Mouse (Mus musculus): Measurements from ENCODE around the gene Noc2l. TPM values are rescaled to one million over a fixed set of nuclear protein-coding genes. Genes with fewer than 3 reads are reported as not detected.
A peak's percentile ranks its signal among the peaks of the same experiment; 100 is the strongest.

The Noc2l gene
- polyA plus RNA-seq, 1 experiment from 2014 or later: 86.5 TPM

- H3K27me3 ChIP-seq (replicated peaks): no peaks in the 10 kb centered on the region
- no peaks in the 10 kb centered on the region for H3K4me1 ChIP-seq (replicated peaks)
- ATAC-seq: no peak
- no peak overlapping the region for H3K4me3 ChIP-seq (replicated peaks)
- H3K9ac ChIP-seq: no peak overlapping the region
- no peak overlapping the region for H3K27ac ChIP-seq
- H3K9me3 ChIP-seq: no peaks in the 10 kb centered on the region
- 87% methylated on average over 11 of the region's 11 CpGs for WGBS
- no peak overlapping the region for H3K4me2 ChIP-seq (replicated peaks)
- no peaks in the 10 kb centered on the region for H3K36me3 ChIP-seq
Observed at GRCm38 (mm10) chr4:156219936-156220335, 15.9 kb upstream of the Noc2l start.

GRCm38 (mm10) chr4:156224276-156224675 is 11.5 kb upstream of the Noc2l start:
- Histone ChIP-seq H3K27me3 (replicated peaks) (no peaks in the 10 kb centered on the region), H3K9me3 (no peaks in the 10 kb centered on the region), H3K36me3 (0 out of 2 replicates have a peak, but pooled peaks cover 4% of the 10 kb centered on the region), H3K4me1 (replicated peaks) (peaks cover 15% of the 10 kb centered on the region), H3K27ac (no peak overlapping the region), H3K4me2 (replicated peaks) (no peak overlapping the region), H3K9ac (no peak overlapping the region), H3K4me3 (replicated peaks) (no peak overlapping the region)
- no peak for ATAC-seq
- WGBS: 79% methylated on average over 2 of the region's 2 CpGs

GRCm38 (mm10) chr4:156227752-156228392 is 7.9 kb upstream of the Noc2l start:
- peak overlapping the region; percentile 20; the same call in 1 of the 2 replicates for H3K4me3 ChIP-seq (replicated peaks)
- H3K9me3 ChIP-seq: no peaks in the 10 kb centered on the region
- peak; percentile 48 for ATAC-seq
- H3K27me3 ChIP-seq (replicated peaks): no peaks in the 10 kb centered on the region
- no peak overlapping the region for H3K27ac ChIP-seq
- peaks cover 15% of the 10 kb centered on the region for H3K4me1 ChIP-seq (replicated peaks)
- WGBS: 31% methylated on average over 18 of the region's 18 CpGs
- peak overlapping the region; percentile 50 for H3K4me2 ChIP-seq (replicated peaks)
- peak overlapping the region; percentile 13; the same call in 1 of the 2 replicates for H3K9ac ChIP-seq
- H3K36me3 ChIP-seq: peaks cover 31% of the 10 kb centered on the region

GRCm38 (mm10) chr4:156228393-156229024 is 7.3 kb upstream of the Noc2l start:
- Histone ChIP-seq H3K9me3 (no peaks in the 10 kb centered on the region), H3K4me2 (replicated peaks) (peak overlapping the region; percentile 50), H3K4me1 (replicated peaks) (peaks cover 18% of the 10 kb centered on the region), H3K27me3 (replicated peaks) (no peaks in the 10 kb centered on the region), H3K27ac (no peak overlapping the region), H3K36me3 (peaks cover 31% of the 10 kb centered on the region), H3K4me3 (replicated peaks) (peak overlapping the region; percentile 20; the same call in 1 of the 2 replicates), H3K9ac (peak overlapping the region; percentile 13; the same call in 1 of the 2 replicates)
- ATAC-seq: peak; percentile 83
- WGBS: 19% methylated on average over 12 of the region's 12 CpGs

GRCm38 (mm10) chr4:156234021-156234501 is 1.7 kb upstream of the Noc2l start:
- 4% methylated on average over 17 of the region's 17 CpGs for WGBS
- H3K9me3 ChIP-seq: no peaks in the 10 kb centered on the region
- peak; percentile 7; the same call in 1 of the 2 replicates for ATAC-seq
- H3K4me2 ChIP-seq (replicated peaks): peak overlapping the region; percentile 93
- H3K27ac ChIP-seq: peak overlapping the region; percentile 10; the same call in 1 of the 2 replicates
- H3K4me1 ChIP-seq (replicated peaks): peaks cover 18% of the 10 kb centered on the region
- H3K9ac ChIP-seq: peak overlapping the region; percentile 72
- H3K4me3 ChIP-seq (replicated peaks): peak overlapping the region; percentile 61
- H3K36me3 ChIP-seq: peaks cover 40% of the 10 kb centered on the region
- no peaks in the 10 kb centered on the region for H3K27me3 ChIP-seq (replicated peaks)

- WGBS: 0% methylated on average over 41 of the region's 48 CpGs
- peak; percentile 43 for ATAC-seq
Observed at GRCm38 (mm10) chr4:156234701-156235213, 1.1 kb upstream of the Noc2l start, which contains the start of gene Plekhn1. Gene Plekhn1 (minus strand): TSS chr4:156234857.

GRCm38 (mm10) chr4:156235360-156235770 is 445 bp upstream of the Noc2l start:
- peak overlapping the region; percentile 93 for H3K4me2 ChIP-seq (replicated peaks)
- H3K9me3 ChIP-seq: no peaks in the 10 kb centered on the region
- peak; percentile 39 for ATAC-seq
- WGBS: under 1% methylated on average over 15 of the region's 15 CpGs
- H3K36me3 ChIP-seq: peaks cover 40% of the 10 kb centered on the region
- no peaks in the 10 kb centered on the region for H3K27me3 ChIP-seq (replicated peaks)
- peak overlapping the region; percentile 82 for H3K9ac ChIP-seq
- peaks cover 18% of the 10 kb centered on the region for H3K4me1 ChIP-seq (replicated peaks)
- peak overlapping the region; percentile 97 for H3K4me3 ChIP-seq (replicated peaks)
- peak overlapping the region; percentile 98 for H3K27ac ChIP-seq

More at GRCm38 (mm10) chr4:156234701-156235213, 1.1 kb upstream of the Noc2l start, which contains the start of gene Plekhn1:
- Histone ChIP-seq H3K4me1 (replicated peaks) (peaks cover 18% of the 10 kb centered on the region), H3K4me2 (replicated peaks) (peak within 1 kb of the TSS; percentile 93), H3K27me3 (replicated peaks) (no peaks in the 10 kb centered on the region), H3K9me3 (no peaks in the 10 kb centered on the region), H3K36me3 (peaks cover 41% of the 10 kb centered on the region), H3K9ac (peak within 1 kb of the TSS; percentile 82), H3K4me3 (replicated peaks) (peak within 1 kb of the TSS; percentile 97), H3K27ac (peak within 1 kb of the TSS; percentile 98)

GRCm38 (mm10) chr4:156236651-156237447 is 1.0 kb downstream of the Noc2l start:
- H3K4me3 ChIP-seq (replicated peaks): peak overlapping the region; percentile 97
- no peaks in the 10 kb centered on the region for H3K9me3 ChIP-seq
- no peaks in the 10 kb centered on the region for H3K27me3 ChIP-seq (replicated peaks)
- 0 out of 2 replicates have a peak overlapping the region, but pooled peaks have one; percentile 40 for H3K27ac ChIP-seq
- 23% methylated on average over 58 of the region's 60 CpGs for WGBS
- peaks cover 18% of the 10 kb centered on the region for H3K4me1 ChIP-seq (replicated peaks)
- ATAC-seq: no peak
- peaks cover 34% of the 10 kb centered on the region for H3K36me3 ChIP-seq
- H3K9ac ChIP-seq: peak overlapping the region; percentile 82
- peak overlapping the region; percentile 93 for H3K4me2 ChIP-seq (replicated peaks)

- H3K27me3 ChIP-seq (replicated peaks): peaks cover 19% of the 10 kb centered on the region
- no peak overlapping the region for H3K9ac ChIP-seq
- peaks cover 4% of the 10 kb centered on the region for H3K4me1 ChIP-seq (replicated peaks)
- no peak overlapping the region for H3K4me3 ChIP-seq (replicated peaks)
- peaks cover 34% of the 10 kb centered on the region for H3K36me3 ChIP-seq
- H3K4me2 ChIP-seq (replicated peaks): no peak overlapping the region
- ATAC-seq: 0 out of 2 replicates have a peak, but pooled peaks have one; percentile 16
- 46% methylated on average over 11 of the region's 11 CpGs for WGBS
- H3K9me3 ChIP-seq: no peaks in the 10 kb centered on the region
- no peak overlapping the region for H3K27ac ChIP-seq
Observed at GRCm38 (mm10) chr4:156249567-156249966, 13.8 kb downstream of the Noc2l start.

- peaks cover 23% of the 10 kb centered on the region for H3K36me3 ChIP-seq
- H3K4me1 ChIP-seq (replicated peaks): peaks cover 12% of the 10 kb centered on the region
- no peak overlapping the region for H3K4me3 ChIP-seq (replicated peaks)
- H3K27ac ChIP-seq: no peak overlapping the region
- peaks cover 31% of the 10 kb centered on the region for H3K27me3 ChIP-seq (replicated peaks)
- WGBS: 67% methylated on average over 8 of the region's 8 CpGs
- H3K4me2 ChIP-seq (replicated peaks): no peak overlapping the region
- ATAC-seq: no peak
- no peaks in the 10 kb centered on the region for H3K9me3 ChIP-seq
- no peak overlapping the region for H3K9ac ChIP-seq
Observed at GRCm38 (mm10) chr4:156251081-156251480, 15.3 kb downstream of the Noc2l start.

GRCm38 (mm10) chr4:156252140-156252539 is 16.3 kb downstream of the Noc2l start:
- peaks cover 17% of the 10 kb centered on the region for H3K36me3 ChIP-seq
- peaks cover 12% of the 10 kb centered on the region for H3K4me1 ChIP-seq (replicated peaks)
- 31% methylated on average over 7 of the region's 7 CpGs for WGBS
- H3K9me3 ChIP-seq: no peaks in the 10 kb centered on the region
- no peak overlapping the region for H3K9ac ChIP-seq
- peaks cover 31% of the 10 kb centered on the region for H3K27me3 ChIP-seq (replicated peaks)
- no peak for ATAC-seq
- H3K4me2 ChIP-seq (replicated peaks): no peak overlapping the region
- H3K4me3 ChIP-seq (replicated peaks): no peak overlapping the region
- no peak overlapping the region for H3K27ac ChIP-seq
